Mouse (Mus musculus) brain, embryonic 14.5 days (tissue): Measurements from ENCODE around the gene Cct5.

ENCODE experiments used
- CTCF ChIP-seq: fragments of 200-500 bp; IDR thresholded peaks from 2 replicates; pipeline ENCODE4 v1.5.1; 2012; ENCODE audit warnings: inconsistent platforms, mild to moderate bottlenecking, moderate library complexity, borderline replicate concordance; ENCODE audit not compliant: insufficient read depth, insufficient read length; ENCODE audit errors: extremely low read depth
- POLR2A ChIP-seq: fragments of 200-500 bp; IDR thresholded peaks from 2 replicates; pipeline ENCODE4 v1.6.1; 2012; ENCODE audit warnings: mild to moderate bottlenecking, inconsistent platforms, borderline replicate concordance; ENCODE audit not compliant: poor library complexity, insufficient read depth, insufficient read length, severe bottlenecking; ENCODE audit errors: extremely low read depth

DNA sequence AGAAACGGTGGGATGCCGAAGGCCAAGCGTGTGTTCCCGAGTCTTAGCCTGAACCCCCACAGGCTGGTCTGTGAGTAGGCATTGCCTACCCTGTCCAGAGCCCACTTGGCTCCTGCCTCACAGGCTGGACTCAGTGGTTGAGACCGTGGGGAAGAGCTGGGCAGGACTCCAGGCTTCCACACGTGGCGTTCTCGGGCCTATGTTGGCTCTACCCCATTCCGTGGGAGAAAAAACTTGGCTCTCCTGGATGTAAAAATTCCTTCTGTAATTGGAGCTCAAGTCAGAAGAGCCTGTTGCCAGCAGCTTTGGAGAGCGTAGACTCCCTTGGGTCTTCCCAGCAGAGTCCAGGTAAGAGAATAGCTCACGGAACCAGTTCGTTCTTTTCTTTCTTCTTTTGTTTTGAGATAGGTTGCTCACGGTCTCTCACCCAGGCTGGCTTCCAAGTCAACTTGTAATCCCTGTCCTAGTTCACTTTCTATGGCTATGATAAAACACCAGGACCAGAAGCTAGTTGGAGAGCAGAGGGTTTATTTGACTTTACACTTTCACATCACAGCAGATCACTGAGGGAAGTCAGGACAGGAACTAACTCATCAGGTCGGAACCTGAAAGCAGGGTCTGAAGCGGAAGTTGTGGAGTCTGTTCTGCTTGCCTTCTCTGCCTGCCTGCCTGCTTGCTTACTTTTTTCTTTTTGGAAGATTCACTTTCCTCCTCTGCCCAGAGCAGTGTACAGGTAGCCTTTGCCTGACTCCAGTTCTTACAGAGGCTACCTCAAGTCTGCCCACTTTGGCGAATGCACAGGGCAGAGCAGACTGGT, 29.5 kb downstream of the Cct5 start:
- TF ChIP-seq CTCF (no peak), POLR2A (no peak)
